Mouse (Mus musculus): ENCODE data around the gene Med12l. TPM values are rescaled to one million over a fixed set of nuclear protein-coding genes. Genes with fewer than 3 reads are reported as not detected.
"Not testable (repeated sequence)": the region's sequence is repeated elsewhere in the genome, so short reads cannot be mapped to it uniquely, and the experiment has no call there.

The Med12l gene
- total and polyA plus RNA-seq, 3 experiments = 0.16 TPM; not detected in 2

- Histone ChIP-seq H3K27me3 (ENCODE audit: insufficient read depth, low read length) (peaks cover 4% of the 10 kb centered on the region; the same call in 1 of the 2 replicates), H3K4me1 (ENCODE audit: insufficient read depth, low read depth, low read length) (no peaks in the 10 kb centered on the region), H3K9me3 (replicated peaks) (no peaks in the 10 kb centered on the region), H3K4me3 (ENCODE audit: low read depth, low read length) (no peak within 1 kb of the TSS), H3K36me3 (replicated peaks) (no peaks in the 10 kb centered on the region)
- no peak for ATAC-seq (ENCODE audit: extremely low read depth, insufficient number of reproducible peaks, low FRiP score, poor library complexity, severe bottlenecking)
- TF ChIP-seq POLR2AphosphoS5 (IDR thresholded peaks at IDR 0.05; ENCODE audit: insufficient replicate concordance, low read depth, low read length) (no peak), GATA1 (IDR thresholded peaks at IDR 0.05; ENCODE audit: borderline replicate concordance, low read length) (no peak), GATA2 (IDR thresholded peaks at IDR 0.05; ENCODE audit: borderline replicate concordance, low read depth, low read length) (no peak), TAL1 (conservative IDR thresholded peaks at IDR 0.05; ENCODE audit: low read depth, low read length) (no peak), CTCF (IDR thresholded peaks at IDR 0.05; ENCODE audit: low read depth, low read length) (no peak)
- no peak for DNase-seq (ENCODE audit: low spot score)
Measured at GRCm38 (mm10) chr3:59101218-59101986, 95.8 kb downstream of the Med12l start, which contains the start of gene Gpr171. Gene Gpr171 (minus strand): TSS chr3:59101821.

GRCm38 (mm10) chr3:59102146-59102545, 96.5 kb downstream of the Med12l start:
- no peak for ATAC-seq (ENCODE audit: extremely low read depth, insufficient number of reproducible peaks, low FRiP score, poor library complexity, severe bottlenecking)
- TF ChIP-seq CTCF (IDR thresholded peaks at IDR 0.05; ENCODE audit: low read depth, low read length) = no peak
- TF ChIP-seq TAL1 (conservative IDR thresholded peaks at IDR 0.05; ENCODE audit: low read depth, low read length) = no peak
- TF ChIP-seq GATA1 (IDR thresholded peaks at IDR 0.05; ENCODE audit: borderline replicate concordance, low read length) = no peak
- no peak for TF ChIP-seq POLR2AphosphoS5 (IDR thresholded peaks at IDR 0.05; ENCODE audit: insufficient replicate concordance, low read depth, low read length)
- TF ChIP-seq GATA2 (IDR thresholded peaks at IDR 0.05; ENCODE audit: borderline replicate concordance, low read depth, low read length) = no peak
- Histone ChIP-seq H3K27me3 (ENCODE audit: insufficient read depth, low read length) (peaks cover 4% of the 10 kb centered on the region; the same call in 1 of the 2 replicates), H3K9me3 (replicated peaks) (no peaks in the 10 kb centered on the region), H3K4me3 (ENCODE audit: low read depth, low read length) (no peak overlapping the region), H3K4me1 (ENCODE audit: insufficient read depth, low read depth, low read length) (no peaks in the 10 kb centered on the region), H3K36me3 (replicated peaks) (no peaks in the 10 kb centered on the region)
- no peak for DNase-seq (ENCODE audit: low spot score)

GRCm38 (mm10) chr3:59104462-59104861, 98.8 kb downstream of the Med12l start:
- DNase-seq (ENCODE audit: low spot score) = no peak
- no peak for ATAC-seq (ENCODE audit: extremely low read depth, insufficient number of reproducible peaks, low FRiP score, poor library complexity, severe bottlenecking)
- no peak overlapping the region for H3K4me3 ChIP-seq (ENCODE audit: low read depth, low read length)
- peaks cover 4% of the 10 kb centered on the region; the same call in 1 of the 2 replicates for H3K27me3 ChIP-seq (ENCODE audit: insufficient read depth, low read length)
- H3K36me3 ChIP-seq (replicated peaks) = no peaks in the 10 kb centered on the region
- TF ChIP-seq CTCF (IDR thresholded peaks at IDR 0.05; ENCODE audit: low read depth, low read length) = no peak
- no peak for TF ChIP-seq POLR2AphosphoS5 (IDR thresholded peaks at IDR 0.05; ENCODE audit: insufficient replicate concordance, low read depth, low read length)
- no peak for TF ChIP-seq GATA2 (IDR thresholded peaks at IDR 0.05; ENCODE audit: borderline replicate concordance, low read depth, low read length)
- TF ChIP-seq TAL1 (conservative IDR thresholded peaks at IDR 0.05; ENCODE audit: low read depth, low read length) = no peak
- no peak for TF ChIP-seq GATA1 (IDR thresholded peaks at IDR 0.05; ENCODE audit: borderline replicate concordance, low read length)
- no peaks in the 10 kb centered on the region for H3K9me3 ChIP-seq (replicated peaks)
- no peaks in the 10 kb centered on the region for H3K4me1 ChIP-seq (ENCODE audit: insufficient read depth, low read depth, low read length)

- no peak for TF ChIP-seq CTCF (IDR thresholded peaks at IDR 0.05; ENCODE audit: low read depth, low read length)
- TF ChIP-seq GATA1 (IDR thresholded peaks at IDR 0.05; ENCODE audit: borderline replicate concordance, low read length) = no peak
- no peak for TF ChIP-seq POLR2AphosphoS5 (IDR thresholded peaks at IDR 0.05; ENCODE audit: insufficient replicate concordance, low read depth, low read length)
- TF ChIP-seq TAL1 (conservative IDR thresholded peaks at IDR 0.05; ENCODE audit: low read depth, low read length) = no peak
- TF ChIP-seq GATA2 (IDR thresholded peaks at IDR 0.05; ENCODE audit: borderline replicate concordance, low read depth, low read length) = no peak
- Histone ChIP-seq H3K9me3 (replicated peaks) (no peaks in the 10 kb centered on the region), H3K4me1 (ENCODE audit: insufficient read depth, low read depth, low read length) (no peaks in the 10 kb centered on the region), H3K36me3 (replicated peaks) (no peaks in the 10 kb centered on the region), H3K27me3 (ENCODE audit: insufficient read depth, low read length) (peaks cover 4% of the 10 kb centered on the region; the same call in 1 of the 2 replicates), H3K4me3 (ENCODE audit: low read depth, low read length) (no peak overlapping the region)
- ATAC-seq (ENCODE audit: extremely low read depth, insufficient number of reproducible peaks, low FRiP score, poor library complexity, severe bottlenecking) = no peak
- no peak for DNase-seq (ENCODE audit: low spot score)
Measured at GRCm38 (mm10) chr3:59107439-59107838, 101.8 kb downstream of the Med12l start.

- not testable (repeated sequence) for H3K4me1 ChIP-seq (ENCODE audit: insufficient read depth, low read depth, low read length); H3K9me3 ChIP-seq (replicated peaks); H3K27me3 ChIP-seq (ENCODE audit: insufficient read depth, low read length); H3K4me3 ChIP-seq (ENCODE audit: low read depth, low read length); H3K36me3 ChIP-seq (replicated peaks); DNase-seq (ENCODE audit: low spot score); ATAC-seq (ENCODE audit: extremely low read depth, insufficient number of reproducible peaks, low FRiP score, poor library complexity, severe bottlenecking)
Measured at GRCm38 (mm10) chr3:59109834-59110233, 104.2 kb downstream of the Med12l start.

GRCm38 (mm10) chr3:59111944-59112343, 106.3 kb downstream of the Med12l start:
- Histone ChIP-seq H3K27me3 (ENCODE audit: insufficient read depth, low read length) (no peaks in the 10 kb centered on the region), H3K4me1 (ENCODE audit: insufficient read depth, low read depth, low read length) (no peaks in the 10 kb centered on the region), H3K36me3 (replicated peaks) (no peaks in the 10 kb centered on the region), H3K4me3 (ENCODE audit: low read depth, low read length) (no peak overlapping the region), H3K9me3 (replicated peaks) (no peaks in the 10 kb centered on the region)
- DNase-seq (ENCODE audit: low spot score) (no peak), ATAC-seq (ENCODE audit: extremely low read depth, insufficient number of reproducible peaks, low FRiP score, poor library complexity, severe bottlenecking) (no peak)
- TF ChIP-seq CTCF (IDR thresholded peaks at IDR 0.05; ENCODE audit: low read depth, low read length) (no peak), GATA1 (IDR thresholded peaks at IDR 0.05; ENCODE audit: borderline replicate concordance, low read length) (no peak), TAL1 (conservative IDR thresholded peaks at IDR 0.05; ENCODE audit: low read depth, low read length) (no peak), GATA2 (IDR thresholded peaks at IDR 0.05; ENCODE audit: borderline replicate concordance, low read depth, low read length) (no peak), POLR2AphosphoS5 (IDR thresholded peaks at IDR 0.05; ENCODE audit: insufficient replicate concordance, low read depth, low read length) (no peak)

GRCm38 (mm10) chr3:59113291-59113690, 107.7 kb downstream of the Med12l start:
- H3K36me3 ChIP-seq (replicated peaks); DNase-seq (ENCODE audit: low spot score); H3K4me1 ChIP-seq (ENCODE audit: insufficient read depth, low read depth, low read length); H3K4me3 ChIP-seq (ENCODE audit: low read depth, low read length); ATAC-seq (ENCODE audit: extremely low read depth, insufficient number of reproducible peaks, low FRiP score, poor library complexity, severe bottlenecking); H3K9me3 ChIP-seq (replicated peaks); H3K27me3 ChIP-seq (ENCODE audit: insufficient read depth, low read length): not testable (repeated sequence)
